Mouse (Mus musculus) spleen, adult 2 months (tissue): ENCODE data around the gene Fam217a. TPM values are rescaled to one million over a fixed set of nuclear protein-coding genes. Genes with fewer than 3 reads are reported as not detected.
A peak's percentile ranks its signal among the peaks of the same experiment; 100 is the strongest.

ENCODE experiments used
- DNase-seq, 2 experiments: peaks; one replicate each; pipeline versions ENCODE4 v3.0.0 to v3.0.0-alpha.2; 2012 to 2021; ENCODE audit warnings: low spot score in 2 of 2, low read depth in 1 of 2
- H3K27ac ChIP-seq: fragments of 200-500 bp; 2 replicates; pipeline ENCODE4 v1.5.1; 2012; ENCODE audit warnings: low read length, inconsistent platforms; ENCODE audit not compliant: insufficient read depth
- H3K27me3 ChIP-seq: fragments of 200-500 bp; 2 replicates; pipeline ENCODE4 v1.6.1; 2012; ENCODE audit warnings: mild to moderate bottlenecking, moderate library complexity, low read length, inconsistent platforms; ENCODE audit not compliant: control insufficient read depth, insufficient read depth
- H3K36me3 ChIP-seq: fragments of 200-500 bp; 2 replicates; pipeline ENCODE4 v1.6.1; 2012; ENCODE audit warnings: mild to moderate bottlenecking, low read length, inconsistent platforms; ENCODE audit not compliant: control insufficient read depth, insufficient read depth
- H3K4me1 ChIP-seq: fragments of 200-500 bp; 2 replicates; pipeline ENCODE4 v1.6.1; 2011; ENCODE audit warnings: inconsistent platforms; ENCODE audit not compliant: control insufficient read depth, insufficient read depth, insufficient read length
- H3K4me3 ChIP-seq: fragments of 200-500 bp; 2 replicates; pipeline ENCODE4 v1.5.1; 2011; ENCODE audit warnings: mild to moderate bottlenecking, inconsistent platforms; ENCODE audit not compliant: insufficient read depth, insufficient read length; ENCODE audit errors: extremely low read depth
- CTCF ChIP-seq: fragments of 200-500 bp; IDR thresholded peaks from 2 replicates; pipeline ENCODE4 v1.5.1; 2011; ENCODE audit warnings: mild to moderate bottlenecking, inconsistent platforms; ENCODE audit not compliant: insufficient read depth, insufficient read length, insufficient replicate concordance; ENCODE audit errors: extremely low read depth
- POLR2A ChIP-seq: fragments of 200-500 bp; IDR thresholded peaks from 2 replicates; pipeline ENCODE4 v1.6.1; 2011; ENCODE audit warnings: low read depth, low read length, inconsistent platforms
- WGBS: fragments of 180-500 bp; shearing (Covaris S2); methylation state at CpG from one replicate; pipeline ENCODE4 v1.1.7; 2018; 5-methylcytosine and 5-hydroxymethylcytosine counted together
- polyA plus RNA-seq: library from polyadenylated mRNA; depleted of rRNA; stranded (reverse); fragments of >200 nt; gene quantifications from 2 replicates; pipeline ENCODE4 v1.2.3, GENCODE M21; 2012

Fam217a gene
- polyA plus RNA-seq, 1 experiment, result not detected

DNA sequence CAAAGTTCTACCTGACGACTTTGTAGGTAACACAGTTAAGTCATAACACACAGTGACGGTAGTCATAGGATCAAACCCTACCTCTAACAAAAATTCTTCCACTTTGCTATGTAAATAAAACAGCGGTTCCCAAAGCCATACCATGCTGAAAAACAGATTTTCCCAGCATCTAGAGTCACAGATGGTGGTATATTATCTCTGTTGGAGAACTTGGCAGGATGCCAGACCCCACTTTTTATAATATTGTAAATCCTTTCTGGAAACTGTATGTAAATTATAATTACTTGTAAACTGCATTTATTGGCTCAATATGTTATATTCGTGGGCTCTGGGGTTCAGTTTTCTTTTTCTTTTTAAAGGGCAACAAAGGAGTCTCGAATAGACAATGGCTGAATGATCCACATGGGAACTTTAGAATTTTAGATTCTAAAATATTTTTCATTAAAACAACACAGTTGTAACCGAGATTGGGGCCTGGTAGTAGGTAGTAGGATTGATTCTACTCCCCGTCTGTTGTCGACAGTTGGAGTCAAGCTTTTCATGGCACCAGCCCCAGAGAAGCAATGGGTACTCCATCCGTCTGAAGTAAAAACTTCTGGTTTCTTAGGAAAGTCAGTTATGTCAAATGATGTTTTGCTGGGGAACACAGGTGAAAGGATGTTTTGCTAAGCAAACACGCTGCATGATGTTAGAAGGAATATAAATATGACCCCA is 11.0 kb upstream of the Fam217a start:
- Histone ChIP-seq H3K36me3 (no peaks in the 10 kb centered on the region), H3K4me1 (no peaks in the 10 kb centered on the region), H3K4me3 (no peak overlapping the region), H3K27ac (no peak overlapping the region), H3K27me3 (no peaks in the 10 kb centered on the region)
- WGBS, result 87% methylated on average over 10 of the region's 10 CpGs
- TF ChIP-seq POLR2A (no peak), CTCF (no peak)
- DNase-seq, result no peak

DNA sequence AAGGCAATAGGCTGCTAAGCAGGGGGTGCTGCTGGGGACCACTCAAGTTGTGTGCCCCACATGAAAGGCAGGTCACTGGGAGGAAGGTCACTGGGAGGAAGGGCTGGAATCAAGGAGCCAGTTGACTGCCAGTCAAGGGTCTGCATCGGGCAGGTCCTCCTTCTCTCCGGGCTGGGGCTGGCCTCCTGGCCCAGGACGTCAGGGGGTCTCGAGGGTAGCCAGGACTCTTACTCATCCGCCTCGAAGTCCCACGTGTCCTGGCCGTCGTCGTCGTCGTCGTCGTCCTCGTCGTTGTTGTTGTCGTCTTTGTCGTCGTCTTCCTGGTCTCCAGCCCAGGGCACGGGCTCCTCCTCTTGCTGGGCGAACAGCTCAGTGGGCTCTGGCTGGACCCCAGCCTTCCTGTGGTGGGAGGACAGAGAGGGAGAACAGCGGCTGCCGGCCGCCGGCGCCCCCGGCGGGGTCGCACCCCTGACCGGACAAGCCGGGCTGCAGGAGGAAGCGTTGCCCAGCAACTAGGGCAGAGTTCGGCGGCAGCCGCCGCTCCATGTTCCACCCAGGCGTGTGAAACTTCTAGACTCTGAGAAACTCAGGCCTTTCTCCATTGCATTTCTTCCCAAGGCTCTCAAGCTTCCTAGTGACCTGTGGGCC is 7.5 kb downstream of the Fam217a start:
- H3K27me3 ChIP-seq, result no peaks in the 10 kb centered on the region
- no peak overlapping the region for H3K27ac ChIP-seq
- DNase-seq, result no peak
- TF ChIP-seq POLR2A, result no peak
- TF ChIP-seq CTCF, result no peak
- H3K4me1 ChIP-seq, result 0 out of 2 replicates have a peak, but pooled peaks cover 2% of the 10 kb centered on the region
- peak overlapping the region; percentile 28; the same call in 1 of the 2 replicates for H3K4me3 ChIP-seq
- WGBS, result 34% methylated on average over 37 of the region's 37 CpGs
- no peaks in the 10 kb centered on the region for H3K36me3 ChIP-seq

DNA sequence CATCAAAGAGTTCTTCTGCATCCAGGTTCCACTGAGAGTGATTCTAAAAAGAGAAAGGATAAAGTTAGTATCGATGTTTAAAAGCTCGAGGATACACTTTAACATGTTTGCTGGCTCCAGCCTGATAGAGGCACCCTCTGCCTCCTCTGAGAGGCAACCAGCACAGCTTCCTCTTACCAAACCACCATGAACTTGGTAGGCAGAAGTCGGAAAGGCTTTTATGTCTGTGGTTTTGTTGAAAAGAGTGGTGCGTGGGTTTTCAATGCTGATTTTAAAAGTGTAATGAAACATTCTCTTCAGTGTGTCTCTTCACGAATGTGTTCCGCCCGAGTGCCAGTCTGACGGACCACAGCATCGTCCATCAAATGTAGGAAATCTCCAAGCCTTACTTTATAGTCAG is 9.5 kb downstream of the Fam217a start:
- 0 out of 2 replicates have a peak, but pooled peaks cover 2% of the 10 kb centered on the region for H3K4me1 ChIP-seq
- H3K27me3 ChIP-seq, result no peaks in the 10 kb centered on the region
- DNase-seq, result peak in 1 of 2 experiments; percentile 3
- no peak overlapping the region for H3K4me3 ChIP-seq
- no peak overlapping the region for H3K27ac ChIP-seq
- no peak for TF ChIP-seq CTCF
- no peak for TF ChIP-seq POLR2A
- WGBS, result 12% methylated on average over 9 of the region's 9 CpGs
- H3K36me3 ChIP-seq, result no peaks in the 10 kb centered on the region

DNA sequence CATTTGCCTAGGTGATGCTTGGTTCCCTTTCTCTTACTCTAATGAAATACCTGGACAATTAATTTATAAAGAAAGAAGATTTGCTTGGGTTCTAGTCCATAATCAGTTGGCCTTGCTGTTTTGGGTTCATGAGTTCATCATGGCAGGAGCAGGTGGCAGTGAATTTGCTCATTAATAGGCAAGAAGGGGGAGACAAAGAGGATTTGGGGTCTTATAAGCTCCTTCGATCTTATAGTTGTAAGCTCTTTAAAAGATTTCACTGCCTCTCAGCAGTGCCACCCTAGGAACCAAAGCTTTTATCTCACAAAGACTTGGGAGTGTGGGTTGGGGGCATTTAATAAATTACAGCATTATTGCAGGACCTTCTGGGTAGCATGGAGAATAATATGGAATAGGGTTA is 31.2 kb downstream of the Fam217a start:
- WGBS, result 96% methylated on average over 1 of the region's 1 CpGs
- Histone ChIP-seq H3K27ac (no peak overlapping the region), H3K4me1 (no peaks in the 10 kb centered on the region), H3K36me3 (peaks cover 64% of the 10 kb centered on the region), H3K4me3 (no peak overlapping the region), H3K27me3 (no peaks in the 10 kb centered on the region)
- no peak for DNase-seq
- TF ChIP-seq POLR2A (no peak), CTCF (no peak)

DNA sequence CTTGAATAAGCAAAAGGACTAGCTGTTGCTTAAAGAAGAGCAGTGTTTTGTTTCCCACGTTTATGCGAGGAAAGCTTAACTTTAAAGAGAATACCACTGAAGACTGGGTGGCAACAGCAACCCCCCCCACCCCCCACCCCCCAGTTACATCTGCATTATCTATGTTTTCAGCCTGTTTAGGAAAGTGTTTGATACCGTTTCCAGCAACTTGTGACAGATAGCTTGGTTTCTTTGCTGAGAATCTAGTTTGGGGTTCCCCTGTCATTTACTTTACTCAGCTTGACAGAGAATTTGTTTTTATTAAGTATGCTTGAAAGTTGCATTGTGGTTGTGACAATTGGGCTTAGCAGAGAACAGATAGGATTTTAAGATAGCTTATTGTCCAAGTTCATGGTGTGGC is 47.6 kb downstream of the Fam217a start:
- no peak for TF ChIP-seq POLR2A
- TF ChIP-seq CTCF, result no peak
- peak overlapping the region; percentile 14 for H3K4me3 ChIP-seq
- peaks cover 2% of the 10 kb centered on the region; the same call in 1 of the 2 replicates for H3K4me1 ChIP-seq
- WGBS, result 7% methylated on average over 3 of the region's 3 CpGs
- no peak overlapping the region for H3K27ac ChIP-seq
- no peak for DNase-seq
- no peaks in the 10 kb centered on the region for H3K27me3 ChIP-seq
- no peaks in the 10 kb centered on the region for H3K36me3 ChIP-seq

DNA sequence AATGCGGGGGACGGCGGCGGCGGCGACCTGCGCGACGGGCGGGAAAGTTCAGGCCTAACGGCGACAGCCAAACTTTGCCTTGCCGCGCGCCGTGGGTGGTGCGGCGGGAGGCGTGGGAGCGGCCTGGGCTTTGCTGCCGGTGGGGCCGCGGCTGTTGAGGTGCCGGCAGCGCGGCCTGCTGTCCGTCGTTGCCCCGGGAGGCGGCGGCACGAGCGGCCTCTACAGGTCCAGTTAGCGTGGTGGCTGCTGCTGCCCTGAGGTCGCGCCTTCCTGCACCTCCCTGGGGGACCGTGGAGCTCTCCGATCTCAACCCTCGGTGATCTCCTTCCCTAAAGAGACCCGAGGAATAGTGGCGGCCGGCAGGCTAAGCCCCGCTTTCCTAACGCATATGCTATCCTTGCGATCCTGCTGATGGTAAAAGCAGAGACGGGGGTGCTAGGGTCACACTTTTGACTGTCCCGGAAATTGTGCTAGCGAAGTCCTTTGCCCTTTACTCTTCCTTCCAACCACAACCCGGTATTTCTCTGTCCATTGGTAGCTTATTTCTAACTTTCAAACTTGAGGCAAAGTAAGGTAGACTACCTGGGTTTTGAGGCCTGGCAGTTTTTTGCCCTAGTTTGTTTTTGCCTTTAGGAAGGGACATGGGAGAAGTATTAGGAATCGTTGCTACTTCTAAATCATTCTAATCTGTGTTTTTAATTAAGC is 48.2 kb downstream of the Fam217a start:
- DNase-seq, result peak; percentile 28 to 64
- TF ChIP-seq CTCF (peak; percentile 8; the same call in 1 of the 2 replicates), POLR2A (no peak; the same call in 1 of the 2 replicates)

More for the DNA sequence above, 48.2 kb downstream of the Fam217a start:
- under 1% methylated on average over 50 of the region's 50 CpGs for WGBS
- peak overlapping the region; percentile 94 for H3K27ac ChIP-seq
- no peaks in the 10 kb centered on the region for H3K27me3 ChIP-seq
- H3K36me3 ChIP-seq, result no peaks in the 10 kb centered on the region
- peaks cover 2% of the 10 kb centered on the region; the same call in 1 of the 2 replicates for H3K4me1 ChIP-seq
- peak overlapping the region; percentile 92 for H3K4me3 ChIP-seq
